Mouse (Mus musculus): ENCODE results near the gene Crbn.

The Crbn gene

GRCm38 (mm10) chr6:106765892-106766291 is 34.0 kb downstream of the Crbn start:
- no peak for DNase-seq (ENCODE audit: low read depth in 2 of 2, low spot score in 2 of 2)

GRCm38 (mm10) chr6:106761486-106761885 is 38.4 kb downstream of the Crbn start:
- DNase-seq (ENCODE audit: low read depth in 2 of 2, low spot score in 2 of 2), result no peak

- no peak for DNase-seq (ENCODE audit: low read depth in 2 of 2, low spot score in 2 of 2)
Measured at GRCm38 (mm10) chr6:106760473-106761218, 39.2 kb downstream of the Crbn start.

- DNase-seq (ENCODE audit: low read depth in 2 of 2, low spot score in 2 of 2), result no peak
Measured at GRCm38 (mm10) chr6:106758299-106758698, 41.6 kb downstream of the Crbn start.

- DNase-seq (ENCODE audit: low read depth in 2 of 2, low spot score in 2 of 2), result no peak
Measured at GRCm38 (mm10) chr6:106750291-106750690, 49.6 kb downstream of the Crbn start.

- no peak for DNase-seq (ENCODE audit: low read depth in 2 of 2, low spot score in 2 of 2)
Measured at GRCm38 (mm10) chr6:106748887-106749388, 50.9 kb downstream of the Crbn start, which contains the start of gene Il5ra. Gene Il5ra, minus strand, starts transcription at chr6:106749037.

- no peak for DNase-seq (ENCODE audit: low read depth in 2 of 2, low spot score in 2 of 2)
Measured at GRCm38 (mm10) chr6:106747804-106748203, 52.1 kb downstream of the Crbn start.

- no peak for DNase-seq (ENCODE audit: low read depth in 2 of 2, low spot score in 2 of 2)
Measured at GRCm38 (mm10) chr6:106747251-106747650, 52.6 kb downstream of the Crbn start.

- DNase-seq (ENCODE audit: low read depth in 2 of 2, low spot score in 2 of 2), result no peak
Measured at GRCm38 (mm10) chr6:106745673-106746394, 54.0 kb downstream of the Crbn start.

- no peak for DNase-seq (ENCODE audit: low read depth in 2 of 2, low spot score in 2 of 2)
Measured at GRCm38 (mm10) chr6:106743556-106744233, 56.2 kb downstream of the Crbn start.

GRCm38 (mm10) chr6:106740244-106740825 is 59.5 kb downstream of the Crbn start:
- no peak for DNase-seq (ENCODE audit: low read depth in 2 of 2, low spot score in 2 of 2)

- no peak for DNase-seq (ENCODE audit: low read depth in 2 of 2, low spot score in 2 of 2)
Measured at GRCm38 (mm10) chr6:106738229-106738628, 61.6 kb downstream of the Crbn start.

- no peak for DNase-seq (ENCODE audit: low read depth in 2 of 2, low spot score in 2 of 2)
Measured at GRCm38 (mm10) chr6:106732563-106732962, 67.3 kb downstream of the Crbn start.
